Mouse (Mus musculus) CH12.LX (cell line): ENCODE measurements around the gene Nlrp3. TPM values are rescaled to one million over a fixed set of nuclear protein-coding genes. Genes with fewer than 3 reads are reported as not detected.

ENCODE experiments used
- DNase-seq: peaks from one replicate; pipeline ENCODE4 v3.0.0-alpha.2; 2013; ENCODE audit errors: extremely low read depth
- H3K27ac ChIP-seq: 2 replicates; pipeline ENCODE4 v1.5.1; 2012; ENCODE audit warnings: low read depth, mild to moderate bottlenecking, control low read depth, moderate library complexity; ENCODE audit not compliant: insufficient read depth
- H3K27me3 ChIP-seq: replicated peaks from 2 replicates; pipeline ENCODE3; 2012; ENCODE audit warnings: inconsistent platforms
- H3K36me3 ChIP-seq, 2 experiments: replicated peaks in 1 of 2; 2 replicates each; pipeline versions ENCODE3 to v1.6.1; 2012; ENCODE audit warnings: inconsistent platforms in 1 of 2, low read length in 1 of 2, mild to moderate bottlenecking in 1 of 2, mixed read lengths in 1 of 2, moderate library complexity in 1 of 2; ENCODE audit not compliant: control insufficient read depth in 1 of 2, insufficient read depth in 1 of 2
- H3K4me1 ChIP-seq, 2 experiments: 2 replicates each; pipeline ENCODE4 v1.6.1; 2012; ENCODE audit warnings: inconsistent platforms in 1 of 2, moderate library complexity in 1 of 2; ENCODE audit not compliant: insufficient read depth in 2 of 2, control insufficient read depth in 1 of 2
- H3K4me2 ChIP-seq: 2 replicates; pipeline ENCODE4 v1.6.1; 2012; ENCODE audit warnings: low read depth, mild to moderate bottlenecking, control low read depth; ENCODE audit not compliant: poor library complexity, insufficient read depth, severe bottlenecking
- H3K4me3 ChIP-seq, 3 experiments: fragments of 150-350 bp in 1 of 3; sonication (generic) in 1 of 3; replicated peaks in 1 of 3; 2 replicates each; pipeline versions ENCODE3 to v1.5.1; 2011 to 2012; ENCODE audit warnings: low read depth in 2 of 3, low read length in 2 of 3, mild to moderate bottlenecking in 2 of 3, moderate library complexity in 2 of 3, control low read depth in 1 of 3, improper control_type of control experiment in 1 of 3, inconsistent platforms in 1 of 3, mixed read lengths in 1 of 3; ENCODE audit not compliant: poor library complexity in 1 of 3
- H3K79me2 ChIP-seq: replicated peaks from 2 replicates; pipeline ENCODE4 v1.6.1; 2012; ENCODE audit warnings: mild to moderate bottlenecking, moderate library complexity; ENCODE audit not compliant: control insufficient read depth, poor library complexity, insufficient read depth, severe bottlenecking; ENCODE audit errors: extremely low read depth
- H3K9ac ChIP-seq: 2 replicates; pipeline ENCODE4 v1.6.1; 2012; ENCODE audit warnings: low read depth, mild to moderate bottlenecking, control low read depth, moderate library complexity; ENCODE audit not compliant: insufficient read depth
- H3K9me3 ChIP-seq: replicated peaks from 2 replicates; pipeline ENCODE3; 2012; ENCODE audit warnings: low read length, inconsistent platforms, mixed read lengths
- BHLHE40 ChIP-seq: IDR thresholded peaks from 2 replicates; pipeline ENCODE4 v1.6.1; 2011; ENCODE audit warnings: mild to moderate bottlenecking, low read depth, low read length, improper control_type of control experiment
- CHD2 ChIP-seq: IDR thresholded peaks from 2 replicates; pipeline ENCODE4 v1.6.1; 2011; ENCODE audit warnings: low read length, improper control_type of control experiment
- CTCF ChIP-seq, 2 experiments: IDR thresholded peaks in 1 of 2; conservative IDR thresholded peaks in 1 of 2; 2 replicates each; pipeline ENCODE4 v1.5.1; 2011 to 2012; ENCODE audit warnings: low read depth in 2 of 2, low read length in 2 of 2, improper control_type of control experiment in 1 of 2, inconsistent platforms in 1 of 2, mild to moderate bottlenecking in 1 of 2, moderate library complexity in 1 of 2
- ELF1 ChIP-seq: IDR thresholded peaks from 2 replicates; pipeline ENCODE4 v1.6.1; 2014; ENCODE audit warnings: low read depth, mild to moderate bottlenecking, inconsistent platforms, low read length, improper control_type of control experiment
- EP300 ChIP-seq: IDR thresholded peaks from 2 replicates; pipeline ENCODE4 v1.6.1; 2011; ENCODE audit warnings: low read length, improper control_type of control experiment
- ETS1 ChIP-seq: conservative IDR thresholded peaks from 2 replicates; pipeline ENCODE4 v1.6.1; 2012; ENCODE audit warnings: low read depth, mild to moderate bottlenecking, inconsistent platforms, low read length, improper control_type of control experiment, moderate library complexity
- GABPA ChIP-seq: IDR thresholded peaks from 2 replicates; pipeline ENCODE4 v1.6.1; 2012; ENCODE audit warnings: low read depth, low read length, improper control_type of control experiment, inconsistent platforms; ENCODE audit not compliant: insufficient replicate concordance
- JUND ChIP-seq: conservative IDR thresholded peaks from 2 replicates; pipeline ENCODE4 v1.6.1; 2011; ENCODE audit warnings: low read depth, low read length, improper control_type of control experiment
- MAX ChIP-seq: IDR thresholded peaks from 2 replicates; pipeline ENCODE4 v1.6.1; 2011; ENCODE audit warnings: low read length, improper control_type of control experiment
- MAZ ChIP-seq: IDR thresholded peaks from 2 replicates; pipeline ENCODE4 v1.6.1; 2012; ENCODE audit warnings: low read depth, mild to moderate bottlenecking, inconsistent platforms, low read length, improper control_type of control experiment, moderate library complexity
- MEF2A ChIP-seq: IDR thresholded peaks from 2 replicates; pipeline ENCODE4 v1.6.1; 2014; ENCODE audit warnings: low read depth, mild to moderate bottlenecking, inconsistent platforms, low read length, improper control_type of control experiment, borderline replicate concordance
- MXI1 ChIP-seq: IDR thresholded peaks from 2 replicates; pipeline ENCODE4 v1.6.1; 2011; ENCODE audit warnings: mild to moderate bottlenecking, low read depth, low read length, improper control_type of control experiment
- MYC ChIP-seq: IDR thresholded peaks from 2 replicates; pipeline ENCODE4 v1.6.1; 2011; ENCODE audit warnings: low read depth, mild to moderate bottlenecking, improper control_type of control experiment, low read length
- NELFE ChIP-seq: IDR thresholded peaks from 2 replicates; pipeline ENCODE4 v1.6.1; 2011; ENCODE audit warnings: low read depth, low read length, improper control_type of control experiment
- PAX5 ChIP-seq: IDR thresholded peaks from 2 replicates; pipeline ENCODE4 v1.6.1; 2012; ENCODE audit warnings: low read length, inconsistent platforms, mixed read lengths
- POLR2AphosphoS2 ChIP-seq: IDR thresholded peaks from 2 replicates; pipeline ENCODE4 v1.6.1; 2011; ENCODE audit warnings: low read depth, low read length, improper control_type of control experiment
- RAD21 ChIP-seq: IDR thresholded peaks from 2 replicates; pipeline ENCODE4 v1.6.1; 2011; ENCODE audit warnings: low read depth, mild to moderate bottlenecking, low read length, improper control_type of control experiment, moderate library complexity
- RCOR1 ChIP-seq: conservative IDR thresholded peaks from 2 replicates; pipeline ENCODE4 v1.6.1; 2012; ENCODE audit warnings: low read depth, mild to moderate bottlenecking, inconsistent platforms, low read length, improper control_type of control experiment
- SIN3A ChIP-seq: IDR thresholded peaks from 2 replicates; pipeline ENCODE4 v1.6.1; 2012; ENCODE audit warnings: low read length, improper control_type of control experiment, inconsistent platforms
- SMC3 ChIP-seq: IDR thresholded peaks from 2 replicates; pipeline ENCODE4 v1.6.1; 2011; ENCODE audit warnings: low read depth, low read length, improper control_type of control experiment
- UBTF ChIP-seq: IDR thresholded peaks from 2 replicates; pipeline ENCODE4 v1.6.1; 2012; ENCODE audit warnings: low read depth, mild to moderate bottlenecking, inconsistent platforms, low read length, improper control_type of control experiment, moderate library complexity
- USF1 ChIP-seq: IDR thresholded peaks from 2 replicates; pipeline ENCODE4 v1.6.1; 2014; ENCODE audit warnings: low read depth, mild to moderate bottlenecking, inconsistent platforms, low read length, improper control_type of control experiment
- USF2 ChIP-seq: conservative IDR thresholded peaks from 2 replicates; pipeline ENCODE4 v1.6.1; 2011; ENCODE audit warnings: low read depth, low read length, improper control_type of control experiment
- ZC3H11A ChIP-seq: IDR thresholded peaks from 2 replicates; pipeline ENCODE4 v1.6.1; 2012; ENCODE audit warnings: low read depth, mild to moderate bottlenecking, inconsistent platforms, low read length, improper control_type of control experiment
- ZMIZ1 ChIP-seq: IDR thresholded peaks from 2 replicates; pipeline ENCODE4 v1.6.1; 2012; ENCODE audit warnings: low read depth, mild to moderate bottlenecking, inconsistent platforms, low read length, improper control_type of control experiment
- ZNF384 ChIP-seq: IDR thresholded peaks from 2 replicates; pipeline ENCODE4 v1.6.1; 2012; ENCODE audit warnings: low read depth, low read length, improper control_type of control experiment, inconsistent platforms
- dilution Hi-C: fragments of 300-500 bp; cut with MboI; formaldehyde crosslinking; loops from 2 replicates; pipeline ENCODE4 v1.14.3; 2020; ENCODE audit warnings: low sequenced_read_pairs; ENCODE audit not compliant: extremely low pct_unique_long_range_greater_than_20kb, extremely low pct_ligation_motif_present
- in situ Hi-C: fragments of 300-500 bp; cut with MboI; formaldehyde crosslinking; loops from 3 replicates; pipeline ENCODE4 v1.14.3; 2019; ENCODE audit warnings: low sequenced_read_pairs, low pct_ligation_motif_present, low pct_unique_long_range_greater_than_20kb, mixed read lengths
- polyA plus RNA-seq: library from polyadenylated mRNA; unstranded; fragments of >175 nt; gene quantifications from 2 replicates; pipeline ENCODE4 v1.2.1, GENCODE M21; 2012; ENCODE audit warnings: low read depth; ENCODE audit not compliant: insufficient read length
- total RNA-seq, 2 experiments: library from RNA; depleted of rRNA; stranded (reverse); fragments of 300-350 nt in 1 of 2; fragments of >200 nt in 1 of 2; gene quantifications; 2 replicates each; pipeline ENCODE4 v1.2.3; 2012 to 2014

Nlrp3 gene
- total and polyA plus RNA-seq, 3 experiments: 0.04 TPM; not detected in 2

DNA sequence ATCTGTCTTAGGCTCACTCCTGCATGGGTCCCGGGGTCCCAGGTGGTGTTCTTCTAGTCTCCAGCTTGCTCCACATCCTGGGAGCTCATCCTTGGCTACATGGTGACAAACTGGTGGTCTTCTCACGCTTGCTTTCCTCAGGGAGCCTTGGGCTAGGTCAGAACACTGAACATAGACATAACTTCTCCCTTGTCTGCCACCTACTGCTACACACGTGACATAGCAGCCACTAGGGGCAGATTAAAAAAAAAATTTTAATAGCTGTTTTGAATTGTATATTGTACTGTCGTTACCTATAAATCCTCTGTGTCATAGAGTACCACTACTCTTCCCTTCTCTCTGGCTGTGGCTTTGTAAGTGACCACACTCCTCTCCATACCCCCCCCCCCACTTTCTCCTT, 54.7 kb downstream of the Nlrp3 start:
- dilution Hi-C loops: no loop called here
- no peak for DNase-seq
- Histone ChIP-seq H3K9ac (no peak overlapping the region), H3K27ac (no peak overlapping the region), H3K79me2 (no peaks in the 10 kb centered on the region), H3K4me2 (no peak overlapping the region), H3K27me3 (peaks cover 88% of the 10 kb centered on the region), H3K4me1 (peaks cover 0 to 4% of the 10 kb centered on the region in 2 experiments; a peak in 1 of 4 replicates), H3K4me3 (no peak overlapping the region), H3K36me3 (no peaks in the 10 kb centered on the region), H3K9me3 (no peaks in the 10 kb centered on the region)
- in situ Hi-C loops: no loop called here
- no peak for TF ChIP-seq UBTF
- no peak for TF ChIP-seq ELF1
- no peak for TF ChIP-seq ZMIZ1
- TF ChIP-seq EP300: no peak
- no peak for TF ChIP-seq ETS1
- no peak for TF ChIP-seq MEF2A
- peak; percentile 56 for TF ChIP-seq USF2
- peak; percentile 25 to 68; a peak in 2 of 4 replicates for TF ChIP-seq CTCF (conservative IDR thresholded peaks at IDR 0.05 in 1 of 2, IDR thresholded peaks at IDR 0.05 in 1 of 2; ENCODE audit: low read depth in 2 of 2, low read length in 2 of 2)
- TF ChIP-seq POLR2AphosphoS2: no peak
- no peak for TF ChIP-seq SIN3A
- TF ChIP-seq USF1: peak; percentile 35; the same call in 1 of the 2 replicates
- TF ChIP-seq MAZ: no peak
- no peak for TF ChIP-seq CHD2
- TF ChIP-seq ZNF384: peak; percentile 84
- TF ChIP-seq NELFE: no peak
- no peak for TF ChIP-seq RCOR1
- TF ChIP-seq MAX: peak; percentile 82
- no peak for TF ChIP-seq ZC3H11A
- no peak for TF ChIP-seq BHLHE40
- no peak for TF ChIP-seq MYC
- TF ChIP-seq SMC3: peak; percentile 51
- TF ChIP-seq RAD21: peak; percentile 35
- TF ChIP-seq PAX5: no peak

DNA sequence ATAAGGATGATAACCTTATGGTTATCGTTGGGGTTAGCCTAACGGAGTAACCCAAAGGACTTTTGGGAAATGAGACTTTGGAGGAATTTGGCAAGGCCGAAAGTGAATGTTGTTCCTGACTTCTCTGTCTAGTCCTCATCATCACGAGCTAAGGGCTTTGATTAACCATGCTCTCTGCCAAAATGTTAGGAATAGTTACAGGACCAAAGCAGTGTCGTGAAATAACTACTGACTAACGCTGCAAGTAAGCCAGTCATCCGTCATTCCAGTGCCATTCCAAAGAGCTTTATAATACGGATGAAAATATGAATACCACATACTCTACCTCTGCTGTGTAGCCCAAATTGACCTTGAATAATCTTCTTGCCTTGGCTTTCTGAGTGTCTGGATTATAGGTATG, 55.6 kb downstream of the Nlrp3 start:
- TF ChIP-seq RAD21 (no peak), JUND (no peak), CHD2 (no peak), SIN3A (no peak), GABPA (no peak), MXI1 (no peak), EP300 (no peak)
- H3K4me2 ChIP-seq: no peak overlapping the region
- H3K79me2 ChIP-seq: no peaks in the 10 kb centered on the region
- peaks cover 0 to 4% of the 10 kb centered on the region in 2 experiments; a peak in 1 of 4 replicates for H3K4me1 ChIP-seq
- no peak for DNase-seq
- no peaks in the 10 kb centered on the region for H3K36me3 ChIP-seq
- peaks cover 89% of the 10 kb centered on the region for H3K27me3 ChIP-seq
- H3K27ac ChIP-seq: no peak overlapping the region
- H3K4me3 ChIP-seq: no peak overlapping the region
- in situ Hi-C loops: no loop called here
- dilution Hi-C loops: no loop called here
- no peaks in the 10 kb centered on the region for H3K9me3 ChIP-seq
- H3K9ac ChIP-seq: no peak overlapping the region
